Mouse (Mus musculus) MEL (cell line): ENCODE data around the gene Slc41a3. TPM values are rescaled to one million over a fixed set of nuclear protein-coding genes. Genes with fewer than 3 reads are reported as not detected.

Experiments
- DNase-seq: peaks from one replicate; pipeline ENCODE4 v3.0.0; 2011; ENCODE audit warnings: low read depth, low spot score
- H3K27ac ChIP-seq: 2 replicates; pipeline ENCODE4 v1.5.1; 2012; ENCODE audit warnings: low read depth, mild to moderate bottlenecking, control low read depth, low read length, moderate library complexity; ENCODE audit not compliant: control insufficient read depth
- H3K27me3 ChIP-seq, 2 experiments: fragments of 150-350 bp in 1 of 2; sonication (generic) in 1 of 2; 2 replicates each; pipeline ENCODE4 v1.6.1; 2012; ENCODE audit warnings: low read length in 2 of 2, mild to moderate bottlenecking in 2 of 2, improper control_type of control experiment in 1 of 2, moderate library complexity in 1 of 2; ENCODE audit not compliant: insufficient read depth in 2 of 2, control insufficient read depth in 1 of 2
- H3K36me3 ChIP-seq, 2 experiments: 2 replicates each; pipeline ENCODE4 v1.6.1; 2012 to 2014; ENCODE audit warnings: low read length in 2 of 2, improper control_type of control experiment in 1 of 2, inconsistent platforms in 1 of 2, mild to moderate bottlenecking in 1 of 2; ENCODE audit not compliant: insufficient read depth in 2 of 2, control insufficient read depth in 1 of 2
- H3K4me1 ChIP-seq, 2 experiments: fragments of 150-350 bp in 1 of 2; sonication (generic) in 1 of 2; 2 replicates each; pipeline ENCODE4 v1.6.1; 2012; ENCODE audit warnings: low read length in 2 of 2, improper control_type of control experiment in 1 of 2, mild to moderate bottlenecking in 1 of 2; ENCODE audit not compliant: insufficient read depth in 2 of 2, control insufficient read depth in 1 of 2
- H3K4me3 ChIP-seq, 2 experiments: fragments of 150-350 bp in 1 of 2; sonication (generic) in 1 of 2; 2 replicates each; pipeline ENCODE4 v1.5.1; 2012; ENCODE audit warnings: low read depth in 2 of 2, low read length in 2 of 2, mild to moderate bottlenecking in 2 of 2, moderate library complexity in 2 of 2, control low read depth in 1 of 2, improper control_type of control experiment in 1 of 2; ENCODE audit not compliant: control insufficient read depth in 1 of 2, insufficient read depth in 1 of 2
- H3K79me2 ChIP-seq: 2 replicates; pipeline ENCODE4 v1.6.1; 2012; ENCODE audit warnings: mild to moderate bottlenecking, low read length, moderate library complexity; ENCODE audit not compliant: control insufficient read depth, poor library complexity, insufficient read depth
- H3K9ac ChIP-seq: 2 replicates; pipeline ENCODE4 v1.6.1; 2012; ENCODE audit warnings: low read depth, mild to moderate bottlenecking, control low read depth, low read length, moderate library complexity; ENCODE audit not compliant: control insufficient read depth, poor library complexity, severe bottlenecking
- H3K9me3 ChIP-seq: fragments of 150-350 bp; sonication (generic); replicated peaks from 2 replicates; pipeline ENCODE4 v1.6.1; 2012; ENCODE audit warnings: mild to moderate bottlenecking, low read length, improper control_type of control experiment, moderate library complexity; ENCODE audit not compliant: insufficient read depth
- BHLHE40 ChIP-seq: IDR thresholded peaks from 2 replicates; pipeline ENCODE4 v1.6.1; 2012; ENCODE audit warnings: low read depth, mild to moderate bottlenecking, inconsistent platforms, low read length, improper control_type of control experiment, borderline replicate concordance
- CHD1 ChIP-seq: IDR thresholded peaks from 2 replicates; pipeline ENCODE4 v1.6.1; 2012; ENCODE audit warnings: low read depth, mild to moderate bottlenecking, inconsistent platforms, low read length, improper control_type of control experiment
- CTCF ChIP-seq, 3 experiments: IDR thresholded peaks in 2 of 3; conservative IDR thresholded peaks in 1 of 3; 2 replicates each; pipeline ENCODE4 v1.5.1; 2011 to 2012; ENCODE audit warnings: low read length in 3 of 3, low read depth in 2 of 3, mild to moderate bottlenecking in 2 of 3, improper control_type of control experiment in 1 of 3, inconsistent platforms in 1 of 3, mixed read lengths in 1 of 3, moderate library complexity in 1 of 3; ENCODE audit not compliant: control insufficient read depth in 1 of 3, insufficient read depth in 1 of 3, poor library complexity in 1 of 3, severe bottlenecking in 1 of 3
- E2F4 ChIP-seq: IDR thresholded peaks from 2 replicates; pipeline ENCODE4 v1.6.1; 2011; ENCODE audit warnings: low read depth, low read length, improper control_type of control experiment, borderline replicate concordance
- EP300 ChIP-seq, 2 experiments: IDR thresholded peaks; 2 replicates each; pipeline ENCODE4 v1.6.1; 2011; ENCODE audit warnings: improper control_type of control experiment in 2 of 2, low read length in 2 of 2, low read depth in 1 of 2, mild to moderate bottlenecking in 1 of 2
- ETS1 ChIP-seq: IDR thresholded peaks from 2 replicates; pipeline ENCODE4 v1.6.1; 2012; ENCODE audit warnings: low read depth, mild to moderate bottlenecking, inconsistent platforms, low read length, improper control_type of control experiment, moderate library complexity
- HCFC1 ChIP-seq: IDR thresholded peaks from 2 replicates; pipeline ENCODE4 v1.6.1; 2012; ENCODE audit warnings: low read depth, mild to moderate bottlenecking, inconsistent platforms, low read length, improper control_type of control experiment, moderate library complexity
- KAT2A ChIP-seq: conservative IDR thresholded peaks from 2 replicates; pipeline ENCODE4 v1.6.1; 2012; ENCODE audit warnings: low read depth, low read length, improper control_type of control experiment, inconsistent platforms
- MAFK ChIP-seq: IDR thresholded peaks from 2 replicates; pipeline ENCODE4 v1.6.1; 2011; ENCODE audit warnings: low read depth, mild to moderate bottlenecking, low read length, improper control_type of control experiment, borderline replicate concordance
- MAZ ChIP-seq: IDR thresholded peaks from 2 replicates; pipeline ENCODE4 v1.6.1; 2012; ENCODE audit warnings: low read depth, mild to moderate bottlenecking, inconsistent platforms, low read length, improper control_type of control experiment
- MXI1 ChIP-seq: IDR thresholded peaks from 2 replicates; pipeline ENCODE4 v1.6.1; 2011; ENCODE audit warnings: mild to moderate bottlenecking, low read depth, low read length, improper control_type of control experiment
- MYB ChIP-seq: IDR thresholded peaks from 2 replicates; pipeline ENCODE4 v1.6.1; 2011; ENCODE audit warnings: mild to moderate bottlenecking, low read depth, low read length, improper control_type of control experiment
- NELFE ChIP-seq: IDR thresholded peaks from 2 replicates; pipeline ENCODE4 v1.6.1; 2011; ENCODE audit warnings: low read depth, low read length, improper control_type of control experiment
- POLR2A ChIP-seq, 2 experiments: IDR thresholded peaks; 2 replicates each; pipeline ENCODE4 v1.6.1; 2011 to 2012; ENCODE audit warnings: low read length in 2 of 2, mild to moderate bottlenecking in 2 of 2, control low read depth in 1 of 2, improper control_type of control experiment in 1 of 2, low read depth in 1 of 2, moderate library complexity in 1 of 2; ENCODE audit not compliant: control insufficient read depth in 1 of 2, insufficient read depth in 1 of 2, poor library complexity in 1 of 2
- POLR2AphosphoS5 ChIP-seq: IDR thresholded peaks from 2 replicates; pipeline ENCODE4 v1.6.1; 2012; ENCODE audit warnings: low read depth, borderline replicate concordance, mild to moderate bottlenecking, inconsistent platforms, low read length, moderate library complexity, mixed read lengths
- RAD21 ChIP-seq: IDR thresholded peaks from 2 replicates; pipeline ENCODE4 v1.6.1; 2011; ENCODE audit warnings: mild to moderate bottlenecking, low read depth, low read length, improper control_type of control experiment
- SMC3 ChIP-seq: IDR thresholded peaks from 2 replicates; pipeline ENCODE4 v1.6.1; 2011; ENCODE audit warnings: low read depth, low read length, improper control_type of control experiment
- TAL1 ChIP-seq: IDR thresholded peaks from 2 replicates; pipeline ENCODE4 v1.6.1; 2012; ENCODE audit warnings: mild to moderate bottlenecking, inconsistent platforms, low read length, moderate library complexity, mixed read lengths
- TBP ChIP-seq: IDR thresholded peaks from 2 replicates; pipeline ENCODE4 v1.8.0; 2011; ENCODE audit warnings: low read depth, low read length, improper control_type of control experiment
- UBTF ChIP-seq: IDR thresholded peaks from 2 replicates; pipeline ENCODE4 v1.6.1; 2012; ENCODE audit warnings: low read depth, mild to moderate bottlenecking, inconsistent platforms, low read length, improper control_type of control experiment, moderate library complexity, borderline replicate concordance; ENCODE audit not compliant: insufficient read depth
- USF2 ChIP-seq, 2 experiments: IDR thresholded peaks; 2 replicates each; pipeline ENCODE4 v1.6.1; 2011 to 2012; ENCODE audit warnings: improper control_type of control experiment in 2 of 2, low read length in 2 of 2, borderline replicate concordance in 1 of 2, inconsistent platforms in 1 of 2, low read depth in 1 of 2, mild to moderate bottlenecking in 1 of 2; ENCODE audit not compliant: insufficient read depth in 1 of 2
- ZKSCAN1 ChIP-seq: IDR thresholded peaks from 2 replicates; pipeline ENCODE4 v1.6.1; 2012; ENCODE audit warnings: low read depth, mild to moderate bottlenecking, inconsistent platforms, low read length, improper control_type of control experiment, moderate library complexity
- ZMIZ1 ChIP-seq: IDR thresholded peaks from 2 replicates; pipeline ENCODE4 v1.6.1; 2012; ENCODE audit warnings: low read depth, mild to moderate bottlenecking, inconsistent platforms, low read length, improper control_type of control experiment, moderate library complexity
- ZNF384 ChIP-seq: IDR thresholded peaks from 2 replicates; pipeline ENCODE4 v1.6.1; 2012; ENCODE audit warnings: low read depth, mild to moderate bottlenecking, inconsistent platforms, low read length, improper control_type of control experiment
- polyA plus RNA-seq, 2 experiments: library from polyadenylated mRNA; stranded (reverse) in 1 of 2; unstranded in 1 of 2; fragments of >175 nt in 1 of 2; fragments of >200 nt in 1 of 2; gene quantifications; 2 replicates each; pipeline versions ENCODE4 v1.2.1 to v1.2.4; 2012; ENCODE audit warnings: low replicate concordance in 2 of 2, low read depth in 1 of 2; ENCODE audit not compliant: insufficient read length in 2 of 2, insufficient read depth in 1 of 2, missing spikeins in 1 of 2
- total RNA-seq: library from RNA; depleted of rRNA; stranded (reverse); fragments of 300-350 nt; gene quantifications from 2 replicates; pipeline ENCODE4 v1.2.3, GENCODE M21; 2012

Gene Slc41a3
- total and polyA plus RNA-seq, 3 experiments = 65.8 to 70.4 TPM; not detected in 1

DNA sequence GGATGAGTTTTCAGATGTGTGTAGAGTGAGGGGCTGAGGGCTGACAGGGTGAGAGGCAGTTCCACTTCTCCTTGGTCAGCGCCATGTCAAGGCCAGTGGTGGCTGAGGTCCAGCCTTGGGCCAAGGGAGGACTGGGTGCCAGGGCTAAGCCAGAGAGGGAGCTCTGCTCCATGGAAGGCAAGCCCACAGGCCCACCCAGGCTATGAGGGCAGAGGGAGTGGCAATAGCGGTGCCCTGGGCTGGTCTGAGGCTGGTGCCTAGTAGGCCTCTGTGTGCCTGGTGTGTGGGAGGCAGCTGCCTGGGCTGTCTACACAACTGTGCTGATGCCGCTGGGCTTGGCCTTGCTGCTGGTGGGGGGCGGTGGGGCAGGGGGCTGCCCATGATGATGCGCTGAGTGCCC, 57.6 kb downstream of the Slc41a3 start:
- Histone ChIP-seq H3K27me3 (no peaks in the 10 kb centered on the region), H3K4me1 (no peaks in the 10 kb centered on the region), H3K9ac (no peak overlapping the region), H3K36me3 (no peaks in the 10 kb centered on the region; a peak in 1 of 4 replicates), H3K79me2 (no peaks in the 10 kb centered on the region), H3K27ac (no peak overlapping the region), H3K9me3 (no peaks in the 10 kb centered on the region), H3K4me3 (no peak overlapping the region)
- TF ChIP-seq E2F4 = no peak
- no peak for TF ChIP-seq CTCF (IDR thresholded peaks at IDR 0.05 in 2 of 3, conservative IDR thresholded peaks at IDR 0.05 in 1 of 3; ENCODE audit: control insufficient read depth in 1 of 3, insufficient read depth in 1 of 3, low read depth in 2 of 3, low read length in 3 of 3, poor library complexity in 1 of 3, severe bottlenecking in 1 of 3)
- no peak for TF ChIP-seq USF2 (IDR thresholded peaks at IDR 0.05; ENCODE audit: borderline replicate concordance in 1 of 2, insufficient read depth in 1 of 2, low read depth in 1 of 2, low read length in 2 of 2)
- TF ChIP-seq POLR2A (IDR thresholded peaks at IDR 0.05; ENCODE audit: control insufficient read depth in 1 of 2, insufficient read depth in 1 of 2, low read depth in 1 of 2, low read length in 2 of 2, poor library complexity in 1 of 2) = no peak
- TF ChIP-seq EP300 (IDR thresholded peaks at IDR 0.05; ENCODE audit: low read depth in 1 of 2, low read length in 2 of 2) = no peak
- TF ChIP-seq MAFK = no peak
- TF ChIP-seq UBTF = no peak
- TF ChIP-seq KAT2A = no peak
- no peak for TF ChIP-seq ZMIZ1
- TF ChIP-seq ZNF384 = no peak
- TF ChIP-seq SMC3 = no peak
- TF ChIP-seq NELFE = no peak
- TF ChIP-seq RAD21 = no peak
- no peak for TF ChIP-seq POLR2AphosphoS5
- no peak for TF ChIP-seq TBP
- no peak for TF ChIP-seq MXI1
- no peak for TF ChIP-seq MYB
- no peak for TF ChIP-seq ZKSCAN1
- TF ChIP-seq ETS1 = no peak
- TF ChIP-seq, all 39 proteins: peak for 0
- DNase-seq = no peak

DNA sequence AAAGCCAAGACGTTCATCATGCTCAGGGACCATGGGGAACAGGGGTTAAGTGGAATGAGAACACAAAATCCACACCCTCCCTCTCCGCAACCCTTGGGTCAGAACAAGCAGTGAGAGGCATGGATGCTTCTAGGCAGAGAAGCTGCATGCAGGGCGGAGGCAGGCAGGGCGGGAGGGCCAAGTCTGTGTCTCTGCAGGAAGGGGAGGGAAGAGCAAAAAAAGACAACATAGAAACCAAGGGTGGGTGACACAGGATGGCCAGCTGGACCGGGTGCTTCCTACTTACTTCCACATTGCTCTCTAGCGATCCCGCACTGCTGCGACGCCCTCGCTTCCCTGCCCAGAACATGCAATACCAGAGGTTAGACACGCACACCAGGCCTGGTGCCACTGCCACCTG, 59.2 kb downstream of the Slc41a3 start:
- Histone ChIP-seq H3K79me2 (no peaks in the 10 kb centered on the region), H3K9ac (no peak overlapping the region), H3K9me3 (no peaks in the 10 kb centered on the region), H3K27ac (no peak overlapping the region), H3K27me3 (no peaks in the 10 kb centered on the region), H3K36me3 (no peaks in the 10 kb centered on the region; a peak in 1 of 4 replicates), H3K4me1 (no peaks in the 10 kb centered on the region), H3K4me3 (no peak overlapping the region)
- TF ChIP-seq SMC3 = no peak
- no peak for TF ChIP-seq ZNF384
- TF ChIP-seq HCFC1 = no peak
- TF ChIP-seq BHLHE40 = no peak
- no peak for TF ChIP-seq RAD21
- TF ChIP-seq TAL1 = no peak
- TF ChIP-seq ETS1 = no peak
- TF ChIP-seq CHD1 = no peak
- TF ChIP-seq MAZ = no peak
- no peak for TF ChIP-seq USF2 (IDR thresholded peaks at IDR 0.05; ENCODE audit: borderline replicate concordance in 1 of 2, insufficient read depth in 1 of 2, low read depth in 1 of 2, low read length in 2 of 2)
- no peak for DNase-seq
